Mouse (Mus musculus) c-Kit-negative CD71-positive TER-119-positive erythroid progenitor cells, embryonic 14.5 days (primary cell): Measurements from ENCODE around the gene Olfr969.
"Not testable (repeated sequence)": the region's sequence is repeated elsewhere in the genome, so short reads cannot be mapped to it uniquely, and the experiment has no call there.

ENCODE experiments used
- DNase-seq: peaks from one replicate; pipeline ENCODE4 v3.0.0-alpha.2; 2013; ENCODE audit warnings: low read depth, low spot score

Gene Olfr969

DNA sequence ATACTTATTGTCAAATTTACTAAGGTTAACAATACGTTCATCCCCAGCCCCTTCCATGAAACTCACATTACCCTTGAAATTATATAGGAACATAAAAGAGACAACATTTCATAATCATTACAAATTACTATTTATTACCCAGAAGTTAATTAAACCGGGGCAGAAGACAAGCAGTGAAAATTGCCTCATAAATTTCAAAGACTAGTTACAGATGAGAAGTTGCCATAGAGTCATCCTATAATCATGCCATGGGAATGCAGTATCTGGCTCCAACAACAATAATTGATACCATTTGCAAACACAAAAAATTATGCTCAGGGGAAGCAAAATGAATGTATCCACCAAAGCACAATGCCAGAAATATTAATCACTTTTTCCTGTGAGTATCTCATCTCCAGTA, at the start of gene Olfr969:
Gene Olfr969 (plus strand): TSS at position 388 of the 400 bp plus-strand sequence.
- DNase-seq, result no peak

DNA sequence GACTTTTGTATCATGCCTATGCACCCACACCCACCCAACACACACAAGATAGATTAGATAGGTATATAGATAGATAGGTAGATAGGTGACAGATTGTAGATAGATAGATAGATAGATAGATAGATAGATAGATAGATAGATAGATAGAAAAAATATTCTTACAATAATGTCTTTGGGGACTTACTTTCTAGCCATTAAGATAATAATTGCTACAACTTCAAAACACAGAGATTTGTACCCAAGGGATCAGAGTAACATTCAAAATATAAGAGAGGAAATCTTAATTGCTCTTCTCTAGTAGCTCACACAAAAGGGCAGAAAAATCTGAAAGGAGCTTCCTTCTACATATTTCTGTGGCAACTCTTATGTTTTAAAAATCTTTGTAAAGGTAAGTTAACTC, 44.8 kb upstream of the Olfr969 start, which contains the start of gene Olfr967:
Gene Olfr967 (plus strand): TSS at position 301 of the 400 bp plus-strand sequence.
- DNase-seq, result no peak

DNA sequence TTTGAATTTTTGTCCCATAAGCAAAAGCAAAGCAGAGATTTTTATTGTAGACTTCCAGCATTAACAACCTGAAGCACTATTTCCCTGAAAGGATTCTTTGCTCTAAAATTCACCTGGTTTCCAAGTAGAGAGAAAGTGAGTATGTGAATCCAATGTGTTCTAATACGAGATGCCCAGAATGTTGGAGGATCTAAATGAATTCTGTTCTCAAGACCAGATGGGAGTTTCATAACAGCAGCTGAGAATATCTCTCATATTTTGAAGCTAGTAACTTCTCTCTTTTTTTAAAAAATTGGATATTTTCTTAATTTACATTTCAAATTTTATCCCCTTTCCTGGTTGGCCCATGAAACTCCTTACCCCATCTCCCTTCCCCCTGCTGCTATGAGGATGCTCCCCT, 44.3 kb upstream of the Olfr969 start:
- no peak for DNase-seq

- DNase-seq, result no peak
These were observed 7.6 kb upstream of the Olfr969 start, which contains the start of gene Olfr968 for GRCm38 (mm10) chr9:39783153-39783552. Gene Olfr968, minus strand, starts transcription at chr9:39783253.

DNA sequence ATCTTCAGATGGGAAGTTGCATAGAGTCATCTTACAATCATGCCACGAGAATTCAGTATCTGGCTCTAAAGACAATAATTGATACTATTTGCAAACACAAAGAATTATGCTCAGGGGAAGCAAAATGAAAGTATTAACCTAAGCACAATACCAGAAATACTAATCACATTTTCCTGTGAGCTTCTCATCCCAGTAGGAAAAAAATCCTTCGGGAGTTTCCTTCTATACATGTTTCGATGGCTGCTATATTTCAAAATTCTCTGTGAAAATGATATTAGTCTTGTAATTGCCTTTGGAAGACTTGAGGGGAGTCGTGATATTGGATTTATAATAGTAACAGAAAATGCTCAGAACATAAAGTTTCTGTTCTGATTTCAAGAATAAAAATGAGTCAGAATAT, 17.8 kb downstream of the Olfr969 start, which contains the start of gene Olfr970:
Gene Olfr970 (plus strand): TSS at position 301 of the 400 bp plus-strand sequence.
- DNase-seq, result no peak

DNA sequence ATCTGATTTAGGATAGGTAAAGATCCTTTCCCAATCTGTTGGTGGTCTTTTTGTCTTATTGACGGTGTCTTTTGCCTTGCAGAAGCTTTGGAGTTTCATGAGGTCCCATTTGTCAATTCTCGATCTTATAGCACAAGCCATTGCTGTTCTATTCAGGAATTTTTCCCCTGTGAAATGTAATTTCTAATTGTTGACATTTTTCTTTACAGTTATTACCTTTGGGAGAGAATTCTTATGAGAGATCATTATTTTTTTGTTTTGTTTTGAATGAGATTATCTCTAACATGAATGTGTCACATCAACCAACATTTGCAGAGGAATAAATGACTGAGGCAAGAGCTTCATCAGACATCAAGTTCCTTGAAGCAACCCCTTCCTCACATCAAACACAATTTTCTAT, 45.8 kb downstream of the Olfr969 start, which contains the start of gene Olfr971:
Gene Olfr971 (plus strand): TSS at position 301 of the 400 bp plus-strand sequence.
- DNase-seq, result not testable (repeated sequence)
